Mouse (Mus musculus) G1E (cell line): ENCODE data around the gene Dirc2.

Source experiments
- CTCF ChIP-seq: IDR thresholded peaks from 2 replicates; pipeline ENCODE4 v1.5.1; 2012; ENCODE audit warnings: low read depth, low read length, inconsistent platforms, mixed read lengths
- GATA1 ChIP-seq: IDR thresholded peaks from 2 replicates; pipeline ENCODE4 v1.6.1; 2012; ENCODE audit warnings: borderline replicate concordance, low read length, inconsistent platforms, mixed read lengths
- GATA2 ChIP-seq: IDR thresholded peaks from 2 replicates; pipeline ENCODE4 v1.6.1; 2012; ENCODE audit warnings: low read depth, low read length, inconsistent platforms, borderline replicate concordance
- POLR2AphosphoS5 ChIP-seq: IDR thresholded peaks from 2 replicates; pipeline ENCODE4 v1.6.1; 2012; ENCODE audit warnings: low read depth, low read length, inconsistent platforms; ENCODE audit not compliant: insufficient replicate concordance
- TAL1 ChIP-seq: conservative IDR thresholded peaks from 2 replicates; pipeline ENCODE4 v1.6.1; 2012; ENCODE audit warnings: low read depth, low read length, inconsistent platforms, mixed read lengths

GRCm38 (mm10) chr16:35771141-35771540, 2.0 kb upstream of the Dirc2 start:
- TF ChIP-seq CTCF (no peak), TAL1 (no peak), POLR2AphosphoS5 (no peak), GATA1 (no peak), GATA2 (no peak)
